Mouse (Mus musculus) layer of hippocampus, adult 2 months (tissue): Measurements from ENCODE around the gene Tnik. TPM values are rescaled to one million over a fixed set of nuclear protein-coding genes. Genes with fewer than 3 reads are reported as not detected.
A peak's percentile ranks its signal among the peaks of the same experiment; 100 is the strongest.

ENCODE experiments used
- DNase-seq, 2 experiments: peaks; one replicate each; pipeline ENCODE4 v3.0.0; 2022; ENCODE audit warnings: low spot score in 2 of 2
- H3K27ac ChIP-seq: fragments of 200-600 bp; 2 replicates; pipeline ENCODE4 v1.8.1; 2022
- H3K4me3 ChIP-seq: fragments of 200-600 bp; 2 replicates; pipeline ENCODE4 v1.8.1; 2022; ENCODE audit warnings: mild to moderate bottlenecking
- CTCF ChIP-seq: fragments of 200-600 bp; conservative IDR thresholded peaks from 2 replicates; pipeline ENCODE4 v1.8.1; 2022; ENCODE audit warnings: antibody characterized with exemption, mild to moderate bottlenecking, moderate library complexity
- total RNA-seq, 2 experiments: library from RNA; stranded (reverse); gene quantifications; 2 replicates each; pipeline ENCODE4 v1.2.3; 2021

The Tnik gene
- total RNA-seq, 2 experiments from 2014 or later, result 220 to 223 TPM

DNA sequence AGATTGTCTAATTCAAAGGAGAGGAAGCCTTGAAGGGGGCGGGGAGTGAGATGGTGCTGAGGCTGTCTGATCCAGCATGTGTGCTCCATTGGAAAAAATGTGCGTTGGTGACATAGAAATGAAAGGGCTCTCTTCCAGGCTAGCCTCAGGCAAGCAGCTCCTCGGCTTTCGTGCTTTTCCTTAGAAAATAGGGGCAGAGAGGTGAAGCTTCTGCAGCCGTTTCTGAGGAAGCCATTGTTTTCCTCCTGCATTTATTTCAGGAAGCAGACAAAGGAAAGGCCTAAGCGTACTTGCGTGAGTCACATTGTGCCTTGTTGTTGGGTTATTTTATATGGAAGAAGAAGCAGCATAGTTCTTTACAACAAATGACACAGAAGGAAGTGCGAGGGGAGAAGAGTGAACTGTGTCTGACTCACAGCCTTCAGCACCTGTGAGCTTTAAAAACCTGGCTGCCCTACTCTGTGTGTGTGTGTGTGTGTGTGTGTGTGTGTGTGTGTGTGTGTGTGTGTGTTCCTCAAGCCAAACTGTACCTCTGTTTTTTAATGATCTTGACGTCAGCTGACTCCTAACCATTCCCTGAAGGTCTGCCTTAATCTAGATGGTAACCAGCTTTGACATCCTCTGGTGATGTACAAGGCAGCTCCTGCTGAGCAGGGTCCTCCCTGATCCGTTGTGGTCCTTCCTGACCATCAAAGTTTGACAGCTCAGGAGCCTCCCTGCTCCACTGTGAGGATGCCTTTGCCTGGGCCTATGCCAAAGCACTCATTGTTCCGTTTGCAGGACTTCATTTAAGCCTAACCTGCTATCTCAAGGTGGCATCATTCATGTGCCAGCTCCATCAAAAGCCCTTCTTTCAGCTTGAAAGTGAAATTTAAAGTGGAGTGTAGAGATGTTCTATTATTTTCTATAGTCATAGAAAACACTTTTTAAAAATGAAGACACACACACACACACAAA is 228.3 kb downstream of the Tnik start:
- TF ChIP-seq CTCF, result no peak
- DNase-seq, result no peak
- Histone ChIP-seq H3K4me3 (no peak overlapping the region), H3K27ac (peak overlapping the region; percentile 70)

DNA sequence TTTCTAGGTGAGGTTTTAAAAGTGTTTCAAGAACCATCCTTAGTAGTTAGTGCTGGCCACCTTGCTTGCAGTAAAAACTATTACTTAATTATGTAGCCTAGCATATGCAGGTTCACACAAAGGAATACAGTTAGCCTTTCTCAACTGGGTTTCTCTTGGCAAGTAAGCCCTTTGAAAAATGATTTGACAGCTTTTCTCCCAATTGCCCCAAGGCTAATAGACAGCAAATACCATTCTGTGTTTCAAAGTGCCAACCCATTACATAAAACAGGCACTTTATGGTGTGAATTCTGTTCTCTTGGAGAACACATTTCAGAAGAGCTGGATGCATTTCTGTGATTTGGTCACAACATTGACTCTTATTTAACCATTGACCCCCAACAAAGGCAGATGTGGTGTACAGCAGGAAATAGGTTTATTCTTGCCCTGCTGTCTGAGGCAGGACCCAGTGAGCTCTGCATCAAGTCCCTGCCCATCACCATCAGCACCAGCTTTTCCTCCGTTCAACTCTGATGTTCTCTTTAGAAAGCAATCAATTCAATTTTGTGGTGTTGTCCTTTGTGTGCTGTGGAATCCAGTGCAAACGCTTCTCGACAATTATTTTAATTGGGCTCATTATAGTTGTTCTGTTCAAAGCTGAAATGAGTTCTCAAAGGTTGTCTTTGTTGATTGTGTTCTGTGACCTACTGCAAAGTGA is 233.9 kb downstream of the Tnik start:
- no peak for TF ChIP-seq CTCF
- no peak for DNase-seq
- peak overlapping the region; percentile 76 for H3K27ac ChIP-seq
- H3K4me3 ChIP-seq, result no peak overlapping the region

DNA sequence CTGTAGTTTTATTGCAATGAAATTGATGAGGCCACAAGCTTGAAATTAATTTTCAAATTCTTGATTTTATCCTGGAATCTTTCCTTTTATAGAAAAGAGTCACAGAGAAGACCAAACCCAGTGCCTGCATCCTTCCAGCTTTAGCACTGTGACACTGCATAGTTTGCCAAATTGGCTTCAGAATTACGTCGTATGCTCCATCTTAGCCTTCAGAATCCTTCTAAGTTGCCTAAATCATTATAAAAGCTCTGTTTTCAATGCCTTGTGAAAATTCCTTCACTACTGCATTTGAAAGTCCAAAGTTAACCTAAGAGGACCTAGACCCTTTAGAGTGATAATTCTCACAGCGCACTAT is 234.5 kb downstream of the Tnik start:
- TF ChIP-seq CTCF, result no peak
- Histone ChIP-seq H3K27ac (peak overlapping the region; percentile 76), H3K4me3 (no peak overlapping the region)
- no peak for DNase-seq

DNA sequence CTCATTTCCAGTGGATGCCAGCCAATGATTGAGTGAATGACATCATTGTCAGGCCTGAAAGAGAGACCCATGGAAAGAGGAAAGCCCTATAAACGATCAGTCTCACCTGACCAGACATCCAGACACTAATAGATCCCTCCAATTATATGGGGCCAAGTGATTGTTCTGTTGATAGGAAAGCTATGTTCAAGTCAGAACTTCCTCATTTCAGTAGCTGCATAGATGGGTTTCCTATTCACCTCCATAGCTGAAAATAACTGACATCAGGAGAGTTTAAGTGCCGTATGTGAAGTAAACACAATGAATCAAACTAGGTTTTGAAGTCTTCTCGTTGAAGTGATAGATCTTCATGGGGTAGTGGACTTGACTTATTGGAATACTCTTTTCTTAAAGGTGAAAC is 239.7 kb downstream of the Tnik start:
- no peak for DNase-seq
- no peak overlapping the region for H3K4me3 ChIP-seq
- no peak for TF ChIP-seq CTCF
- no peak overlapping the region for H3K27ac ChIP-seq

DNA sequence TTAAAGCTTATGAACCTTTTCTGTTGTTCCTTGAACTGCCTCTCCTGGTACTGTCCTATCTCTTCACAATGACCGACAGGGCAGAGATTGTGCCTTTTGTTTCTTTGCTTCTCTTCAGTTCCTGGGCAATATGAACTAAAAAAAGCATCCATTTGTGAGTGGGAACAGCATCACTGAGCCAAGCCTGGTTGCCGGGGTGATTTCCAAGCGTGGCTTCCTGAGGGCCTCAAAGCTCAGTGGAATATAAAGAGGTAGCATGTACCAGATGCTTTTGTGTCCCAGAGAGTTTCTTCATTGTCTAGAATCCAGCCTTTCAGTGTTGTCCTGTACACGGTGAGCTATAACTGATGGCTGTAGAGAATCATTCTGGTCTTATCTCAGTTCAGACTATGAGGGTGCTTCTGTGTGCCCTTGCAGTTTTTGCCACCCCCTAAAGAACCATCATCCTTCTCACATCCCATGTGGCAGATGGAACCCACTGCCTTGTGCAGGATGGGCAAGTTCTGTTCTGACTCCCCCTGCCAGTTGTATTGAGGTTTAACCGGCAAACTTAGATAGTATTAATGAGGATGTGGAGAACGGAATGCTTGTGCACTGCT is 246.4 kb downstream of the Tnik start:
- H3K4me3 ChIP-seq, result no peak overlapping the region
- TF ChIP-seq CTCF, result no peak
- DNase-seq, result peak in 1 of 2 experiments; percentile 45
- H3K27ac ChIP-seq, result peak overlapping the region; percentile 80

DNA sequence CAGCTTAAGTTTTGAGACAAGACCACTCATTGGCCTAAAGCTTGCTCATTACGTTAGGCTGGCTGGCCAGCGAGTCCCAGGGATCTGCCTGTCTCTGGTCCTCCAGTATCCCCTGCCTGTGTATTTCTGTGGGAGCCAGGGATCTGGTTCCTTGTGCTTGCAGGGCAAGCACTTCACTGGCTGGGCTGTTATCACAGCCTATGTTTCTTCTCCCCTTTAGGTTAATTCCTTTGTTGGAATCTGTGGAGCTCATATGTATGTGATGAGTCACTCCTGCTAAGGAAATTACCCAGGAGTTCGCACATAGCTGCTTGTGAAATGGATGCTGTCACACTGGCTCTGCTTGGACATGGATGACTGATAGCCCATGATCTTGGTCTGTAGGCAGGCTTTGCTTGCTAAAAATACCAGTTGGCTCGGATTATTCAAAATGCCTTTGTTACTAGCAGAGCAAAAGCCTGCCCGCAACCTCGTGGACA is 260.0 kb downstream of the Tnik start:
- no peak for TF ChIP-seq CTCF
- no peak overlapping the region for H3K4me3 ChIP-seq
- H3K27ac ChIP-seq, result peak overlapping the region; percentile 53
- no peak for DNase-seq

DNA sequence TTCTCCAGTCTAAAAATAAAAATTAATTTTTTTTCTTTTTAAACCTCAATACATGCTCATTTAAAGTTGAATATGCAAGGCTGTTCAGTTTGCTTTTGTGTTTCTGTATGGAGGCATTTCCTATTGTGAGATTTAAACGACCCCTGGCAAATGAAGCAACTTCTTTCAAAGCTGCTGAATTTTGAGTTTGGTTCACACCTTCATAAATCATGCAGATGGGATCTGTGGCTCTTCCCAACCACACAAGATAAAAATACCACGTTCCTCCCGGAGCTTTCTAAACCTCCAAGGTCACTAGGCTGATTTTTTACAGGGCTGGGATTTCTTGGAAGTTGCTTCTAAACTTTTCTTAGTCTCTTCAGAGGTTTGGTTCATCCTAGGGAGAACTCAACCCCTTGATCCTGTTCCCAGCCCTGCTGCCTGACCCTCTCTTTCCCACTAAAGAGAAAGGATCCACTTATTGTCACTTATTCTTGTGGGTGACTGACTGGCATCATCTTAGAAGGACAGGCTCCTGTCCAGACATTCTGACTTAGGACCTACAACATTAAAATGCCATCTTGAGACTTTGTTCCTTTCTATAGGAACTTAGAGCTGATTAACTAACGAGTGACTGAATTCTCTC is 260.6 kb downstream of the Tnik start:
- TF ChIP-seq CTCF, result no peak
- DNase-seq, result no peak
- H3K27ac ChIP-seq, result peak overlapping the region; percentile 53
- H3K4me3 ChIP-seq, result no peak overlapping the region

DNA sequence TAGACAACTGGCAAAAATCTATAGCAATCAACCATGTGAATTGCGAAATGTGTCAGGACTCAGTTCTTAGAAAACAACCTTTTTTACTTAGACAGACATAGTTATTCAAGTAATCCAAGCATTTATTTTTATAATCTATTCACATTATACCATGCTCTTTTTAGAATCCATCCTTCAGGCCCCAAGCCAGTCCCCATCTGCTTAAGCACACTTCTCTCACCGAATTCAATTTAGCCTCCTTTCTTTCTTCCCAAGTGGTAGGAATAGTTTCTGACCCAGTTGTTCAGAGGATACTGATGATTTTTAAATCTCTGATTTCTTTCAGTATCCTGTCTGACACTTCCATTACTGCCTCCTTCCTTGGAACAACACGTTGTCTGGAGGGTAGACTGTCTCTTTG is 261.5 kb downstream of the Tnik start:
- no peak for TF ChIP-seq CTCF
- H3K4me3 ChIP-seq, result no peak overlapping the region
- peak overlapping the region; percentile 43; the same call in 1 of the 2 replicates for H3K27ac ChIP-seq
- DNase-seq, result no peak

DNA sequence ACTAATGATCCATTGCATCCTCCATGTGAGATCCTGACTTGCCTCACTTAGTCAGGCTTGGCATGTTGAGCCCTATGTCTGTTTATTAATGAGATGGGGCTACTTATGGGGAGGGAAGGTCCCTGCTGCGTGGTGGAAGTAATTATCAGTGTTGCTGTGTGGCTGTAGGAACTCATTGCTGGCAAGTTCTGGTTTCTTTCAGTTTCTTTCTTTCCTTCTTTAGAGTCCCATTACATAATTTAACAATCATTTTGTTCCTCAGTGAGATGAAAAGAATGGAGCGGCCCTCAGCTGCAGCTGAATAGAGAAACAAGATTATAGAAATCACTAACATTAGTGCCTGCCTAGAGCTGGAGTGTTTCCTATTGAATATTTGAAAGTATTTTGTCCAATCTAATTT is 263.7 kb downstream of the Tnik start:
- DNase-seq, result no peak
- Histone ChIP-seq H3K4me3 (no peak overlapping the region), H3K27ac (peak overlapping the region; percentile 72)
- TF ChIP-seq CTCF, result no peak

DNA sequence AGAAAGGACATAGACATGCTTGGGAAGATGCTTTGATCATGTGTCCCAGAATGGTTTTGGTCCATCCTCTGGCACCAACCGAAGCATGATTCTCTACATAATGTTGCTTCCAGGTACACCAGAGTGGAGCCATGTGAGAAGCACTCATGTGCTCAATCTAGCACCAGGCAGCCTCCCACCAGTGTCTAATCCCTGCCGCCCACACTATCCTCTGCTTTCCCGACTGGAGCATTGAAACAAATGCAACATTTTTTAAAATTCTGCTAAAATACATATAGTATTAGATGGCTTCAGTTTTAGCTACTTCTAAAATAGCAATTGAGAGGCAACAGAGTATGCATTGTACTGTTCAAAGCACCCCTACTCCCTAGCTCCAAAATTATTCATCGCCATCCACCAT is 264.2 kb downstream of the Tnik start:
- no peak for DNase-seq

DNA sequence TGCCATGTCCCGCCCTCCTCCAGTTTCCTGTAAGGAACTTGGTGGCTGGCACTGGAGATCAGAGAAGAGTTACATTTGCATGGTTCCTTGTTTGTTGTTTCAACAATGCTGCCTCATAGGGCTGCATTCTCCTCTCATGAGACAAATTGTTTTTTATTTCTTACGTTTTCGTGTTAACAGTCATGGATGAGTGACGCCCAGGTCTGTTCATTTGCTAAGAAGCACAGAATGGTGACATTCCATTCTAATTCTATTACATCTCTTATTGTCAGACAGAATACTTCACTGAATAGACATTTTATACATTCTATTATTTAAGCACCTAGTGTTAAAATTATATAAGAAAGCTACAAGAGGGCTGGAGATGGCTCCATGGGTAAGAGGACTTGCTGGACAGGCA is 266.5 kb downstream of the Tnik start:
- no peak for TF ChIP-seq CTCF
- DNase-seq, result no peak
- Histone ChIP-seq H3K4me3 (no peak overlapping the region), H3K27ac (no peak overlapping the region)

More for the DNA sequence above, 264.2 kb downstream of the Tnik start:
- peak overlapping the region; percentile 72 for H3K27ac ChIP-seq
- no peak overlapping the region for H3K4me3 ChIP-seq
- no peak for TF ChIP-seq CTCF

DNA sequence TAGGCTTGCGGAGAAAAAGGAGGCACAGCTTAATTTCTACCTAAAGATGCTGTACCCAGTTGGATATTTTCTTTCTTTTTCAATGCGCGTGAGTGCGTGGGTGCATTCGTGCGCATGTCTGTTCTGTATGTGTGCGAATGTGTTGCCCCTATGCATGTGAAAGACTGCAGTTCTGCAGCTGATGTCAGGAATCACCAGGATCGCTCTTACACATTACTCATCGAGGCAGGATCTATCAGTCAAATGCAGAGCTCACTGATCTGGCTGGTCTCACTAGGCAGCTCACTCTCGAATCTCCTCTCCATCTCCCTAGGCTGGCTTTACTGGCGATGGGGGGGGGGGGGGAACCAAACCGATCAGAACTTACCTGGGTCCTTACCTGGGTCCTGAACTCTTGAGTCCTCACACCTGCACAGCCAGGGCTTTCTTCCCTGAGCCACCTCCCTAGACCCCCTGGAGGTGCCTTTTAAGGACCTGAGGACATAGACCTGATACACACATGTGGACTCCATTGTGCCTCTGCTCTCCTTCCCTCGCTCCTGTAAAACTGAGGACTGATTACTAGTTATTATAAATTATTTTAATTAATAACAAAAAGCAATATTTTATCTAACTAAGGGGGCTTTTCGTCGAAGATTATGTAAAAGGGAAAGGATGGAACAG is 268.4 kb downstream of the Tnik start:
- Histone ChIP-seq H3K4me3 (peak overlapping the region; percentile 36; the same call in 1 of the 2 replicates), H3K27ac (peak overlapping the region; percentile 74)
- no peak for TF ChIP-seq CTCF
- DNase-seq, result peak in 1 of 2 experiments; percentile 36
